Mouse (Mus musculus): ENCODE data around the gene Erlec1.

- no peak for TF ChIP-seq POLR2A (IDR thresholded peaks at IDR 0.05; ENCODE audit: borderline replicate concordance, low read depth, low read length)
- no peak for TF ChIP-seq CTCF (IDR thresholded peaks at IDR 0.05; ENCODE audit: low read depth, low read length)
These were observed 523 bp downstream of the Erlec1 start for GRCm38 (mm10) chr11:30953469-30954154.

Measured in bone marrow macrophage, adult 2 months (primary cell).